Mouse (Mus musculus) lung, postnatal 4 days (tissue): ENCODE measurements around the gene Ttll8.

Experiments
- DNase-seq, 2 experiments: peaks; one replicate each; pipeline ENCODE4 v3.0.0; 2021

Gene Ttll8

DNA sequence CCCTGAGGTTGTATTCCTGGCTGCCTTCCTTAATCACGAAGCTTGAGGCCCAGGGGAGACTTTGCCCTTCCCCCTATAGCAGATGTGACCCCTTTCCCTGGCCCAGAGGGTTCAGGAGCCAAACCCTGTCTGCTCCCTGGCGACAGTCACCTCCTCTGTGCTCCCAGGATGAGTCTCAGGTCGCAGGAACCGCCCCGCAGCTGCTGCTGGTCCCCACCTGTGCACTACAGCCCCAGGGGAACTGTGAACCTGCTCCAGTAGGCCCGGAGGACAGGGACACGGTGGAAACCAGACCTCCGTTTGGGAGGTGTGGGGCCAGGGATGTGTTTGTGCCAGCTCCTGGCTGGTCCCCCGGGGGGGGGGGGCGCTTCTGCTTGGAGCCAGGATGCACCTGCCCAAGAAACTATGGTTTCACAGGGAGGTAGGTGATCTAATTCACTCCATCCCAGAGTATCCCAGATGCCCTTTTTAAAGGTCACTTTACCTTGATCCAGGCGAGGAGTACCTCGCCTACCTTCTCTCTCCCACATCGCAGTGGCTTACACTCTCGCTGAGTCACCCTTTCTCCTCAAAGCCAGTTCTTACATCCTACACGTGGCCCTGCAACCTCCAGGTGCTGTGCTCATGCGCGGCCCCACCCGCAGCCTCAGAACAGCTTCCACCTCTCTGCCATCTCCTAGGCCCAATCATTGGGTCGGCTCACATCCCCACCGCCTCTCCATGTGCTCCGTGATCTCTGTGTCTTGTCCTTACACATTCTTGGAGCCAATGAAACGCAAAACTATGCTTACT, 72.8 kb downstream of the Ttll8 start:
- DNase-seq = peak in 1 of 2 experiments; percentile 13

DNA sequence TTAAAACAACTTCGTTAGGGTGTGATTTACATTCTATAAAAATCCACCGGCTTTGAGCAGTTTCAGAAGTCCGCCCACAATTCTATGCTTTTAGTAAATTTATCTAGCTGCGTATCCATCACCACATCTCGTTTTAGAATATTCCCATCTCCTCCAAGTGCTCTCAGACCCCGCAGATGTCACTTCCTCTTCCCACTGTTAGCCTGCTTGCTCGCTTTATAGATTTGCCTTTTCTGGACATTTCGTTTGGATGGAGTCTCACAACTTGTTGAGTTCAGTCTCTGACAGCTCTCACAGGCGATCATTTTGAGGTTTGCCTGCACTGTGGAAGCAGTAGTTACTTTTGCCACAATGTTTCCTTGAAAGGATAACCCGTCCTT, 77.2 kb downstream of the Ttll8 start:
- no peak for DNase-seq

DNA sequence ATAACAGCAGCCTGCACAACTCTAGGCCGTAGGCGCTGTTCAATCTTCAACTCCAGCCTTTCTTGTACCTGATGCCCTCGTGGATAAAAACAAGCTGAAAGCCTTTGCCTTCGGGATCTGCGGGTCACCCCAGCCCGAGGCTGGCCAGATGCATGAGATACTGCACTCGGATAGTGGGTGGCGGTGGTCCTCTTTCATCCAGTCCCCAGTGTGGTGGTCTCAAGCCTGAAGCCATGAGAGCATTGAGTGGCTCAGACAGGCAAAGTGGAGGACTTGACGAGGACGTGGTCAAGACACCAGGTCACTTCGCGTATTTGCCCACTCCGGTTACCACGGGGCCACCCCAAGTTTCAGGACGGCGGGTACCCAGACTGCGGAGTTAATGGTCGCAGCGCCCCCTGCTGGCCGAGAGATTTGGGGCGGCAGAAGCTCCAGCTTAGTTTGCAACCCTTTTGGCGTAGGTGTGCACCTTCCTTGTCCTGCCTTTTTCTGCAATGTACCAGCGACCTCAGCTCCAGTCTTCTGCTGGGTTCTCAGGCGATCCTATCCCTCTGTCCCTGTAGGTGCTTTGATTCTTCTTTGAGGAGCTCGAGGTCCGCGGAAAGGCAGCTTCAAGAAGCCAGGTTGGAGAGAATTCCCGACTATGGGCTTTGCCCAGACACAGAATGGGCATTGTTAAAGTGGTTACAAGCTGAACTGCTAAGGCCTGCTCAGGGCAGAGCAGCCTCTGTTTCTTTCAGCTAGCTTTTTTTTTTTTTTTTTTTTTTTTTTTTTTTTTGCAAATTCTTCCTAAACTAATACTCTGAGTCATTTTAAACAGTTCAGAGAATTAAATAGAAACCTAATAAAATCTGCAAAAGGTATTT, 77.8 kb downstream of the Ttll8 start:
- DNase-seq = peak; percentile 75 to 87

DNA sequence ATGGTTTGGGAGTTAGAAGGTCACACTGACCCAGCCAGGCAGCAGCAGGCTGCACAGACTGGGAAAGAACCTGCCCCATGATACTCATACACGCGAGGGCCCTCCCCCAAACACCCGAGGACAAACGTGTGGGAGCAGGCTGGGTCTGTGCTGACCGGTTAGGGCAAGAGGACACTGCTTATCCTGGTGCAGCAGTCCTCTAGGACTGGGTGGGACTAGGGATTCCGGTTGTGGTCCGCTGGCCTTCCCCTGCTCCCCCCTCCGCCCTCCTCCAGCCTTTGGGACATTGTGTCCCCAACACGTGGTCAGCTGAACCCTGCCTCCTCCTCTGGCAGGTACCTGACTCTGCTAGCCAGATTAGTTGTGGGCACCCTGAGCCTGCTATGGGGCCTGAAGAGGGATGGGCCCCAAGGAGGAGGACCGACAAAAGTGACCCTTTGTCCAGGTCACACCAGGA, 78.6 kb downstream of the Ttll8 start:
- DNase-seq = no peak

DNA sequence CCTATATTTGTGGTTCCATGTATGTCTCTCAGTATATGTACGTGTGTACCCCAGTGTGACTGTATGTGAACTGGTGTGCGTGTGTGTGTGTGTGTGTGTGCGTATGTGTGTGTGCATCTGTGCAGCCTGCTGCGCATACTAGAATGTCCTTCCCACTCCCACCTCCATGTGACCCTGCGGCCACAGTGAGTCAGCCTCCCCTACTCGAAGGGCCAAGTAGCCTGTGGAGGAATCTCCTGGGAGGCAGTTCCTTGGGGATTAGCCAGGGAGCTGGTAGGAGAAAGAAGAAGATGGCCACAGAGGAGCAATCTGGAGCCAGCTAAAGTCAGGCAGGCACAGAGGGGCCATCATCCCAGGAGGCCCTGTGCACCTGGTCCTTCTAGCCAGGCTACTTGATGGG, 79.7 kb downstream of the Ttll8 start:
- DNase-seq = no peak

DNA sequence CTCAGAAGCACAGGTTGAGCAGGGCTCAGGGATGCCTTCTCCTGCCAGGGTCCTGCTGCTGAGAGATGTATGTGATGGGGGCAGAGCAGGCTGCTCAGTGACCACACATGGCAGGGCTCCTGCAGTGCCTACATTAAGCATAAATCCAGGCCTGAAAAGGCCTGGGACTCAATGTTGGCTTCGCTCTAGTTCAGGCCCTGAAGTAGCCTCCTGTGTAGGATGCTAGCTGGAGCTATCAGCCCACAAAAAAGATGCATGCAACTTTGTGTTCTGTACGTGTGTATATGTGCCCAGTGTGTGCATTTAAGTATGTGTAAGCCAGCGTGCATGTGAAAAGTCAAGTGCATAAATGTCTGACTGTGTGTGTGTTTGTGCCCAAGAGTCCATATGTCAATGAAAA, 80.2 kb downstream of the Ttll8 start:
- no peak for DNase-seq

DNA sequence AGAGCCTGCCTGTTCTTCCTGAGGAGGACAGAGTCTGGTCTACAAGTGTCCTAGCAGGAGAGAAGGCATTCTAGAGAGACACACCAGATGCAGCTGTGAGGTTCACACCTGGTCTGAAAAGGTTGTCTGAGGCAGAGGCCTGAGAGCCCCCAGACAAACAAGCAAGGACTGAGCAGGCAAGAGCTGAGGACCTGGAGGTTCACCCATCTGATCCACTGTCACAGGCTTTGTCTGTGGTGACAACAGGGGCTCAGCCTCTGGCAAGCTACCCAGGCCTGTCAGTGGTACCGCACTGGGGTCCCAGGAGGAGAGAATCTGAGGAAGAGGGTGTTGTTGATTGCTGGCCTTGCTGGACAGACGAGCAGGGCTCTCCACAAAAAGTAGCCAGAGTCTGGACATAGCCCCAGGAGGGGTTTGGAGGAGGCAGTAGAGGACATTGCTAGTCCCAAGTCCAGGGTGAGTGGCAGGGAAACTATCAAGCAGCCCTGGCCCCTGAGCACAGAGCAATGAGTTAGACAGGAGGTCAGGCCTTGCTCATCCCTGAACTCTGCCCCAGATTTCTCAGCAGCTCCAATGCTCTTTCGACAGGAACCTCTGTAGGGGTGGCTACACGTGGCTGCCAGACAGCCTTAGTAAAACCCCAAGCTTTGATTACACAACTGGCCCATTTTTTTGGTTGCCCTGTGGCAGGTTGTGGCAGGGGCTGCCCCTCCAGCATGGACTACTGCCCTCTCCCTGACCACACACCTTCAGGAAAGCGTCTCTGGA, 83.6 kb downstream of the Ttll8 start:
- no peak for DNase-seq

DNA sequence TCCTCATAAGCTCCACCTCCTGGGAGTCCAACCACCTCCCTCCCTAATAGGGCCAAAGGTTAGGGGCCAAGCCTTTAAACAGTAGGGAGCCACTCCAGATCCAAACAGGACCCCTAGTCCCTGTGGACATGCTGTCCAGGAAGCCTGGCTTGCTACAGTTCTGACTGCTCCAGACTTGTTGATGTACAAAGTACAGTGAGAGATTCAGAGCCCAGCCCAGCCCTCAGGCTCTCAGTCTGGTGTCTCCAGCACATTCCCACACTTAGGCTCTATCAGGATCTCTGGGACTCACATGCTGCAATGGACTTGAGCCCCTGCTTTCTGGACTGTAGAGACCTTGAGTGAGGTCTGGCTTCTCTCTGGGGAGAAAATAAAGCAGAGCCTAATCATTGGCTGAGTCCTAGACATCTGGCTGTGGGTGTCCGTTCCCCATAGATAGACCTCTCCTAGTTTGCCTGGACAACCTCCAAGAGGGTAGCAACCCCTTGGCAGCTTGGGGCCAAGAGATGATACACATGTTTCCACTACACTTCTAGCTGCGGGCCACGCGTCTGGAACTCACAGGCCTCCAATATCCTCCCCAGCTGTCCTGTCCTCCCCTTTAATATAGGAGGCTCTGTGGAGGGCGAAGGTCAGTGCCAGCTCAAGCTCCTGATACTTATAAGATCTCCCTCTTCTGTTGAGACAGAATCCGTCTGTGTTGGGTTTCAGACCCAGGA, 86.0 kb downstream of the Ttll8 start:
- DNase-seq = peak in 1 of 2 experiments; percentile 52

DNA sequence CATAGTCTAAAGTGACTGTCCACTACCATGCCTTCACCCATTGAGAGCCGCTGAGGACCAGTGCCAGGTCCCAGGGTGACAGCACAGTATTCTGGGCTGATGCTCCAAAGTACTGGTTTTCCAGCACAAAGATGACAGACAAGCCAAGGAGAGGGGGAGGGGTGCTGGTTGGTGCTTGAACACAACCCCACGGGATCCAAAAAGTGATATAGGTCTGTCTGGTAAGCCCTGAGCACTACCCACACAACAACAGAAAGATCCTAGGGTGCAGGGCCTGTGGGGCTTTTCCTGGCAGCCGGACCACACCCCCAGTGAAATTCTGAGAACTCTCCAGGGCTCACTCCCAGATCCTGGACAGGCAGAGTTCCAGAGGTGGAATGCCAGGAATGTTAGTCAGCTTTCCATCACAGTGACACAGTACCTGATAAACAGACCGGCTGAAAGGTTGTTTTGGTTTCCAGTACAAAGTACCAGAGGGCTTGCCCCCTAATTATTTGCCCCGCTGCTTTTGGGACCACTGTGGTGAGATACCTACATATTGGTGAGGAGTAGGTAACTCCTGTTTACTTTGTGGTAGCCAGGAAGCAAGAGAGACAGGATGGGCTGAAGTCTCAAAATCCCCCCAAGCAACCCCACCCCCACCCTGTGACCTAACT, 86.7 kb downstream of the Ttll8 start:
- peak; percentile 62 to 74 for DNase-seq

DNA sequence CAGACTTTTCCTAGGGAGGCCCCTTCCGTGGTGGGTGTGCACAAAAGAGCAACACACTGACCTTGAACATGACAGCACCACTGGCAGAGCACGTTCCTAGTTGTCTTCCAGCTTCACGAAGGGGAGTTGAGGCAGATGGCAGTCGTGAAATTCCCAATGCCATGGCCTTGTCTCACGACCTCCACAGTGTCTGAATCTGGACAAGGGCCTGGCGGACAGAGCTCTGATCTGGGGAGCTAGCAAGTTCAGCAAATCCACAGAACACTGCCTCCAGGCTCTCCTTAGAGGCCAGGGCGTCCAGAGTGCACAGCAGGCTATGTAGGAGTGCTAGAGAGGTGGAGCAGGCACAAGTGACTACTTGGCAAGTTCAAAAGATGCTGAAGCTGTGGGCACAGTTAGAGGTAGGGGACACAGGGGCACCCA, 87.3 kb downstream of the Ttll8 start:
- no peak for DNase-seq

DNA sequence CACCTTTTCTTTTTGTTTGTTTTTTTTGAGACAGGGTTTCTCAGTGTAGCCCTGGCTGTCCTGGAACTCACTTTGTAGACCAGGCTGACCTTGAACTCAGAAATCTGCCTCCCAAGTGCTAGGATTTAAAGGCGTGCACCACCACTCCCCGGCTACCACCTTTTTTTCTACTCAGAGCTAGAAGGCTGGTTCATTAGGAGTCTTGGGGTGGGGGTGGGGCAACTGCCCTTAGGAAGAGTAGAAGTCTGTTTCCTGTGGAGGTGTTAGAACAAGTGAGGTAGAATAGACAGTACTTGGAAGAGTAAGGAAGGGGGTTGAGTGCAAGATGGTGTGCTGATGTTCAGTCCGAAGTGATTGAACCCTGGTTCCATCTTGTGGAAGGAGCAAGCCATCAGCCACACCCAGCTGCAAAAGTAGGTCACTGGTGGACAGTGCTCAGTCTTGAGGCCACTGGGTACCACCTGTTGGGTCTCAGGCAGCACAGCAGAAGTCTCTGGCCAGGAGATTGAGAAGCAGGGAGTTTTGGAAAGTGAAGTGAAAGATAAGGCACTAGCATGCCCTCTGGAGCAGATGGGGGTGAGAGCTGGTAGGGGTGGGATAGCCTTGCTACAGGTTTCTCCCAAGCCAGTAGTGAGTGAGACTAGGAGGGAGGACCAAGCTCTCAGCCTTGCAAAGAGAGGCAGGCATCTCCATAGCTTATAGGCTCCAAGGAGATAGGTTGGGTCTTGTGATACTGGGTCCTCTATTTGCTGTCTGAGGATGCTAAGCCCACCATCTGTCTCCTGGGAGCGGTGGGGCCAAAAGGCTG, 88.1 kb downstream of the Ttll8 start:
- no peak for DNase-seq

DNA sequence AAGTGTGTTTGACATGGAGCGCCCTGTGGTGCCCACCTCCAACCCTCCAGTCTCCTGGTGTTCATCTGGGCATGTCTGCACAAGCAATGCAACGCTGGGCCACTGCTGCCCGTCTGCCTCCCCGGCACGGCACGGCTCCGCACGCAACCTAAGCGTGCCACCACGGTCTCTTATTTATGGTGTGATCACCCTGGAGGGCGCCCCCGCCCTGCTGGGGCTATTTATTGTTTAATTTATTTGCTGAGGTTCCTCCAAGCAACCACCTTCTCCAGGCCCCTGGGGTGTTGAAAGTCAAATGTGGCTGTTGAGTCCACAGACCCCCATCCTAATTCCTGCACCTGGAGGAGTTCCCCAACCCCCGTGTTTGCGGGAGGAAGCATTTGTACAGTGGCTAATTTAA, 89.2 kb downstream of the Ttll8 start:
- no peak for DNase-seq

DNA sequence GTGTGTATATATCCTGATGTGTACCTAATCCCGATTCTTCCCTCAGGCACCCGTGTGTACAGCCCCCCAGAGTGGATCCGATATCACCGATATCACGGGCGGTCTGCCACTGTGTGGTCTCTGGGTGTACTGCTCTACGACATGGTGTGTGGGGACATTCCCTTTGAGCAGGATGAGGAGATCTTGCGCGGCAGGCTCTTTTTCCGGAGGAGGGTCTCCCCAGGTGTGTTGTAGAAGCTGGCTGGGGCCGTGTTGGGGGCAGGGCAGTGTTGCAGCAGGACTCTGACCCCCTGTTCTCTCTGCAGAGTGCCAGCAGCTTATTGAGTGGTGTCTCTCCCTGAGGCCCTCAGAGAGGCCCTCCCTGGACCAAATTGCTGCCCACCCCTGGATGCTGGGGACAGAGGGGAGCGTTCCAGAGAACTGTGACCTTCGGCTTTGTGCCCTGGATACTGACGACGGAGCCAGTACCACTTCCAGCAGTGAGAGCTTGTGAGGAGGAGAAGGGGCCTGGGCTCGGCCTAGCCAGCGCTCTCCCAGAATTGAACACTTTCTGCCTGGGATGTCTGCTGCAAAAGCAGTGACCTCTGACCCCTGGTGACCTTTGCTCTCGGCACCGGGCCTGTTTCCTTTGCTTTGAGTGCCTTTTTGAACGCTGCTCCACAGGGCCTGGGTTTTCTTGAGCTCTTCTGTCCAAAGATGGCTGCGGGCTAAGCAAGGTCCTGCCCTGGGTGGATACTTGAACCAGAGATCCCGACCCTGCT, 89.8 kb downstream of the Ttll8 start:
- DNase-seq = no peak

DNA sequence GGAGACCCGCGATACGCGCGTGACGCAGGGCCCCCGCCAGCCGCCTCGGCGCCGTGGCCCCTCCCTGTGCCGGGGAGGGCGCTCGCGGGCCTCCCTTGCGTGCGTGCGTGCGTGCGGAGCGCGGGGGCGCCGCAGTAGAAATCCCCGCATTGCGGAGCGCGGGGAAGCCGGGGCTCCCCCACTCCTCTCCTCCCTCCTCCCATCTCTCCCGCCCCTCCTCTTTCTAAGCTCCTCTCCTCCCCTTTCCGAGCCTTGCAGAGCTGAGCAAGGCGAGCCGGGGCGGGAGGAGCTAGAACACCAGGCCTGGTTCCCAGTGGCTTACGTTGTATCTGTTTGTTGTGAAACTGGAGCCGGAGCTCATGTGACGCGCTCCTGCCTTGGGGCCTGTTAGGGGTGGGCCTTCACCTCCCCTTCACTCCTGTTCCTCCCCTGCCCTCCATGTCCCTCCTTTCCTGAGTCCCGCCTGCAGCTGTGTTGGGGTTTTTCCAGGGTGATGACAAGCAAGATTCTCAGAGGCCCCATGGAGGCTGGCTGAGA, 90.5 kb downstream of the Ttll8 start:
- peak; percentile 91 to 96 for DNase-seq

DNA sequence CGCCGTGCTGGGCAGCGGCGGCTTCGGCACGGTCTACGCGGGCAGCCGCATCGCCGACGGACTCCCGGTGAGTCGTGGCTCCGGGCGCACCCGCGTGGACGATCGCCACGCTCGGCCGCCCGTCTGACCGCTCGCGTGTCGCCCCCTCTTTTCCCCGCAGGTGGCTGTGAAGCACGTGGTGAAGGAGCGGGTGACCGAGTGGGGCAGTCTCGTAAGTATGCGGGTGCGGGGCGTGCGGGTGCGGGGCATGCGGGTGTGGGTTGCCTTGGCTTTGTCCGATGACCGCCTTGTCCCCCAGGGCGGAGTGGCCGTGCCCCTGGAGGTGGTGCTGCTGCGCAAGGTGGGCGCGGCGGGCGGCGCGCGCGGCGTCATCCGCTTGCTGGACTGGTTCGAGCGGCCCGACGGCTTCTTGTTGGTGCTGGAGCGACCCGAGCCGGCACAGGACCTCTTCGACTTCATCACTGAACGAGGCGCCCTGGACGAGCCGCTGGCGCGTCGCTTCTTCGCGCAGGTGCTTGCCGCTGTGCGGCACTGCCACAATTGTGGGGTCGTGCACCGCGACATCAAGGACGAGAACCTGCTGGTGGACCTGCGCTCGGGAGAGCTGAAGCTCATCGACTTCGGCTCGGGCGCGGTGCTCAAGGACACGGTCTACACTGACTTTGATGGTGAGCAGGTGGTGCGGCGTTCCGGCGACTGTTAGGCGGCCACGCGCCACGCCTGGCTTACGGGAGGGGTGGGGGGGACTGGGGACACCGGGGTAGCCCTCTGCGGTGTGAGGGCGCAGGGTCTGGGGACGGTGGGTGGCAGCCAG, 91.1 kb downstream of the Ttll8 start:
- DNase-seq = peak; percentile 72 to 84

DNA sequence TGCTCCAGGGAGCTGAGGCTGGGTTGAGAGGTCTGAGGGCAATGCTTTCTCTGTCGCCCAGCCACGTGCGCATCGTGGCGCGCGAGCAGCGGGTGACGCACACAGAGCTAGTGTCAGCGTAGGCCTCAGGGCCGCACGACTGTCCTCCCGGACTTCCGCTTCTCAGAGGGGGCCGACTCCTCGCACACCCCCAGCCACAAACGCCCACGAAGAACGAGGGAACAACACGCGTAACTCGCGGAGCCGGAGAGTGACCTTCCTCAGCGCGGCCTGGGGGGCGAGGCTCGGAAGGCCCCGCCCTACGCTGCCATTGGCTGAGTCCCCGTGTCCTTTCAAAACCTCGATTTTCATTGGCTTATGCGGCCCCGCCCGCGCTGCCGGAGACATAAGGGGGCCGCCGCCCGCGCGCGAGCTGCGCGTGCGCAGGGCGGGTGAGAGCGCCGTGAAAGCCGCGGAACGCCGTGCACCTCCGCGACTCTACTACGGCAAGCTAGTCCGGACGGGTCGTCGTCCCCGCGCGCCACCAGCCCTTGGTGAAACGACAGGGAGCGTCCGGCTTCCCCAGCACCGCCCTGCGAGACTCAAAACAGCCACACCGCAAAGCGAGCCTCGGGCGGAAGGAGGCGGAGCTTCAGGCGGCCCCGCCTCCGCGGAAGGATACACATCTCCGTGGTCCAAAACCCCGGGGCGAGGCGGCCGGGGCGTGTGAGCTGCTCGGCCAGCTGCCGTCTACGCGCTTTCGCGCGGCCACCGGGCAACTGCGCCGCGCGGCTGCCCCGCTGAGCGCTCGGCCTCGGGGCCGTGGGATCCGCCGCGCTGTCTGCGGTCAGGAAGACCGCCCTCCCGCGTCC, 92.2 kb downstream of the Ttll8 start, which contains the start of gene Pim3:
Gene Pim3 (plus strand): TSS at position 415 of the 851 bp plus-strand sequence.
- peak; percentile 97 to 99 for DNase-seq

DNA sequence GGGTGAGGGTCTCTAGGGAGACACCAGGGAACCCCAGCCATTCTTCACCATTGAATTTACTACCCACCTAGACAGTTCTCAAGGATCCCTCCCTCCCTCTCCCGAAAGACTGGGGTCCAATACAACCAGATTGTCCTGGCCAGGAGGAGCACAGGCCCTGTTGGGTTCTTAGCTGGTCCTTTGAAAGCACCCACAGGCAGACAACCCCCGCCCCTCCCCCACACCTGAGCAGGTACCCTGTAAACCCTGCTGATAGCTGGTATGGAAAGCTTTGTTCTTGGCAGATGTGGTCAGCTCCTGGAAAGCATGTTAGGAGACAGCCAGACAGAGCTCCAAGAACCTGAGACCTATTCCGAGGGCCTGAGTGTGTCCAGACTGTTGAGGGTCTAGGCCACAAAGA, 93.4 kb downstream of the Ttll8 start:
- DNase-seq = no peak
